Mouse (Mus musculus) cerebellum, adult 9-10 months (tissue): ENCODE data around the gene Trappc3.
A peak's percentile ranks its signal among the peaks of the same experiment; 100 is the strongest.

Experiments used
- DNase-seq: peaks from one replicate; pipeline ENCODE4 v3.0.0; 2022

Gene Trappc3

GRCm38 (mm10) chr4:126278961-126279360 lies 16.8 kb downstream of the Trappc3 start:
- no peak for DNase-seq

DNA sequence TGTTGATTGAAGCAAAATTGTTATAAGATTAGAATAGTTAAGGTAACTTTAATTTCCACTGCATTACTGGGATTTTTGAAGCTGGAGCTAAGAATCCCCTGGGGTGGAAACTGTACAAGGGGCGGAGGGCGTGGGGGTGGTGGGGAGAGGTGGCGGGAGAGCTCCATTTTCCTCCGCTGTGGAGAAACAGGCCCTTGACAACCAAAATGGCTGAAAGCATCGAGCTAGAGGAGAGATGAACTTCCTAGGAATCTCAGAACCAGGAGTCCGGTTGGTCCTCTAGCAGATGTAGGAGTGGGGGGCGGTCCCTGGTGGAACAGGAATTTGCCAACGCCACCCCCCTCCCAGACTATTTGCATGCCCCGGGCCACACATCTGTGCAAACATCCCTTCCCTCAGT lies 19.6 kb downstream of the Trappc3 start:
- DNase-seq, result no peak

DNA sequence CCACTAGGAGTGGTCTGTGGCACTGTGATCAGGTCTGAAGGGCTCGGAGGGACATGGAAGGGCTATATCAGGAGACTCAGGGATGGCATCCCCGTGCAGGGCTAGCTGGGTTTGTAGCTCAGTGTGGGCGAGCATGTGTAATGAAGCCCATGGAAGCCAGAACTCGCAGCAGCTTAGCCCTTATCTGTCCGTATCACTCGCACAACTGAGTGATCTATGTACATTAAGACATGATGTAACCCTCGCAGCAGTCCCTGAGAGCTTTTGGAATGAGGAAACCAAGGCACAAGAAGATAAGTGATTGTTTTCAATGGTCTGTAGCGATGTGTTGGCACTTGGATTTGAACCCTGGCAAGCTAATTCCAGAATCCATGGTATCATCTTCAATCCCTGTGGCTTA lies 21.5 kb downstream of the Trappc3 start:
- no peak for DNase-seq

GRCm38 (mm10) chr4:126286492-126286891 lies 24.4 kb downstream of the Trappc3 start, which contains the start of gene Col8a2:
TSS of gene Col8a2 (plus strand) at chr4:126286793.
- DNase-seq, result no peak

GRCm38 (mm10) chr4:126287302-126287995 lies 25.3 kb downstream of the Trappc3 start:
- DNase-seq, result no peak

DNA sequence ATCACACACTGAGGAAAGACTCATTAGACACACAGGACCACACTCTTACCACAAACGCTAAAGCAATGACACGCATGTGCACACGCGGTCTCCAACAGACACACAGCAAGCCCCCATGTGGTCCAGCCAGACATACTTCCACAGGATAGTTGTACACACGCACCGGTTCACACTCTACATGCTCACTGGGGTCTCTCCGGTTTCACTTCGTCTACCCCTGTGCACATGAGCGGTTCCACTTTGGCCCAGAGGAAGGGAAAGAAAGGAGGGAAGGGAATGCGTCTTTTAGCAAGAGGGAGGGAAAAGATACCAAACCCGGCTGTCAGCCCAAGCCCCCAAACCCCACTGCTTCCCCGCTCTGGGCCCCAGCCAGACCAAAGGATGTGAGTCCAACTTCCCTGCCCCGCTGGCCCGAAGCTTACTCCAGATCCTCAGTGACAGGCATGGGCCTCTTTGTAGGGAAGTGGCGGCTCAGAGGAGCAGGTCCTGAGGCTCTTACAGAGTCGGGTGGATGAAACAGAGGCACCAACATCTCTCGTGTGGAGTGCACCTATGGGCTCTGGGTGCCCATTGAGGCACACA lies 26.1 kb downstream of the Trappc3 start:
- DNase-seq, result no peak

DNA sequence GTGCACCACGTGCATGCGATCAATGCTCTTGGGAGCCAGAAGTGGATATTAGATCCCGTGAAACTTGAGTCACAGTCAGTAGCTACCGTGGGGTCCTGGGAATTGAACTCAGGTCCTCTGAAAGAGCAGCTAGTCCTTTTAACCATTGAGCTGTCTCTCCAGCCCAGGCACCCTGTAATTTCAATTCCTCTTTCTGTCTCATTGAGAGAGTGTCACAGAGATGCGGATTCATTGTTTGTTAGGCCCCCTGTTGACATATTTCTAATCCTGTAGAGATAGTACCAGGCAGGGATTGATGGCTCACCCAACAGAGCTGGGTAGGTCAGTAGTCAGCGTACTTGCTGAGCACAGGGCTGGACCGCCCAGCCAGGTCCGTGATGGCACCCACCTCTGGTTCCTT lies 28.2 kb downstream of the Trappc3 start:
- no peak for DNase-seq

- DNase-seq, result no peak
These were observed 29.1 kb downstream of the Trappc3 start for GRCm38 (mm10) chr4:126291196-126291595.

- DNase-seq, result no peak
These were observed 33.0 kb downstream of the Trappc3 start for GRCm38 (mm10) chr4:126295152-126295551.

- no peak for DNase-seq
These were observed 33.8 kb downstream of the Trappc3 start for GRCm38 (mm10) chr4:126295937-126296336.

DNA sequence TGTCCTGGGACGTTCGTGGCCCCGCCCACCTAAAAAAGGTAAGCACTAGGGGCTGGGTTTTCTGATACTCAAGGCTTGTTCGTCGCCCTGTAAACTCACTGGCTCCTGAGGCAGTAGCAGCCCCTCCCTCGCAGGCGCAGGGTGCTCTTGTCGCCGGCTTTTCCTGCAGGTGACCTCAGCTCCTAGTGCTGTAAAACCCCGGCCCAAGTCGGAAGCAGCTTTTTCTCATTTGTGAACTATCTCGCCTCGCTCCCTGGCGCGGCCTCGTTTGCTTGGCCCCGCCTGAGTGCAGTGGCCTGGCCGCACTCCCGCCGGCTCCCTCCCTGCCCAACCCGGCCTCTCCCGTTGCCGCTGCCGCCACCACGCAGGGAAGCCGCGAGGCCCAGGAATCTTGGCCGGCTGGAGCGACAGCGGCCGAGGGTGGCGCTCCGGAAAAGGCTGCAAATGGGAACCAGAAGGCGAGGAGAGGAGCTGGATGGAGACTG lies 34.5 kb downstream of the Trappc3 start:
- DNase-seq, result peak; percentile 64

GRCm38 (mm10) chr4:126300916-126301583 lies 38.9 kb downstream of the Trappc3 start:
- peak; percentile 27 for DNase-seq

- peak; percentile 61 for DNase-seq
These were observed 39.6 kb downstream of the Trappc3 start for GRCm38 (mm10) chr4:126301584-126302309.

DNA sequence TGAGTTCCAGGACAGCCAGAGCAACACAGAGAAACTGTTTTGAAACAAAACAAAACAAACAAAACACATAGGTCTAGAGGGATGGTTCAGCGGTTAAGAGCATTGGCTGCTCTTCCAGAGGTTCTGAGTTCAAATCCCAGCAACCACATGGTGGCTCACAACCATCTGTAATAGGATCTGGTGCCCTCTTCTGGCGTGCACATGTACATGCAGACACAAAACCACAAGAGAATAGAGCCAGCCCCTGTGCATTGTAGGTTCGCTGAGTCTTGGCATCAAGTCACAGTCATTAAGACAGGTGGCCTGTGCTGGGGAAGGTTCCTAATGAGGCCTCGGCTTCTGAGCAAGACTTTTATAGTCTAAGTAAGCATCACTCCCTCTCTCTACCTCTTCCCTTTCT lies 41.8 kb downstream of the Trappc3 start:
- DNase-seq, result no peak

DNA sequence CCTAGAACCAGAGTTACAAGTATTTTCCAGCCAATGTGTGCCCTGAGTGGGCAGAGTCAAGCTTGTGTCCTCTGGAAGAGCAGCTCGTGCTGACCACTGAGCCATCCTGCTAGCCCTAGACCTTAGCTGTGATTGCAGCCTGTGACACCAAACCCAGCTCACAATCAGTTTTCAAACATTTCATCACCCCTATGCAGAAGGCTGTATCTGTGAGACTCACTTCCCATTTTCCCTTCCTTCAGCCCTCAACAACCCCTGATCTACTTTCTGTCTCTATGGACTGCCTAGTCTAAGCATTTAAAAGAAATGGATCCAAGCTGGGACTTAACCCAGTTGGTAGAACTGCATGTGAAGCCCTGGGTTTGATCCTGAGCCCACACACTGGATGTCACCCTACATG lies 43.3 kb downstream of the Trappc3 start:
- DNase-seq, result no peak

DNA sequence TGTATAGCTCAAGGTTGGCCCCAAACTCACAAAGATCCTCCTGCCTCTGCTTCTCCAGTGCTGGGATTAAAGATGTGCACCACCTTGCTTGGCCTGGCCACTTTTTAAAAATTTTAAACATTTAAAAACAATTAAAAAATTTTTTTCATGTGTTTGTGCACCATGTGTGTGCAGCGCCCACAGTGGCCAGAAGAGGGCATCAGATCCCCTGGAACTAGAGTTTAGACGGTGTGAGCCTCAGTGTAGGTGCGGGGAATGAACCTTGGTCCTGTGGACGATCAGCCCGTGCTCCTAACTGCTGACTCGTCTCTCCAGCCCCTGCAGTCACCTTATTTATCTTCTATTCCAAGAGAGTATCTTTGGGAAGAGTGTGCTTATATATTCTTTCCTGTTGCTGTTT lies 43.9 kb downstream of the Trappc3 start:
- DNase-seq, result no peak

DNA sequence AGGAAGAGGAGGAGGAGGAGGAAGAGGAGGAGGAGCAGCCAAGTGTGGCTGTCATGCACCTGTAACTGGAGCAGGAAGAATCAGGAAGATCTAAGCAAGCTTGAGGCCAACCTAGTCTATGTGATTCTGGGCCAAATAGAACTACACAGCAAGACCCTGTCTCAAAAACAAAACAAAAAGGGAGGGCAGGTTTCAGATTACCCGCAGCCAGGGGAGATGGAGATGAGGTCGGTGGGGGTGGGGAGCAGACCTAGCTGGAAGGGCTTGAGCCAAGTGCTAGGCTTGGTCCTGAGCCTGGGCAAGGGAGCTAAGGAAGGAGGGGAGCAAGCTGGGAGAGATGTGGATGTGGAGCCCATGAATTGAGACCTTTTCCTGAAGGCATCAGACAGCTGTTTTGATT lies 44.7 kb downstream of the Trappc3 start:
- DNase-seq, result no peak

DNA sequence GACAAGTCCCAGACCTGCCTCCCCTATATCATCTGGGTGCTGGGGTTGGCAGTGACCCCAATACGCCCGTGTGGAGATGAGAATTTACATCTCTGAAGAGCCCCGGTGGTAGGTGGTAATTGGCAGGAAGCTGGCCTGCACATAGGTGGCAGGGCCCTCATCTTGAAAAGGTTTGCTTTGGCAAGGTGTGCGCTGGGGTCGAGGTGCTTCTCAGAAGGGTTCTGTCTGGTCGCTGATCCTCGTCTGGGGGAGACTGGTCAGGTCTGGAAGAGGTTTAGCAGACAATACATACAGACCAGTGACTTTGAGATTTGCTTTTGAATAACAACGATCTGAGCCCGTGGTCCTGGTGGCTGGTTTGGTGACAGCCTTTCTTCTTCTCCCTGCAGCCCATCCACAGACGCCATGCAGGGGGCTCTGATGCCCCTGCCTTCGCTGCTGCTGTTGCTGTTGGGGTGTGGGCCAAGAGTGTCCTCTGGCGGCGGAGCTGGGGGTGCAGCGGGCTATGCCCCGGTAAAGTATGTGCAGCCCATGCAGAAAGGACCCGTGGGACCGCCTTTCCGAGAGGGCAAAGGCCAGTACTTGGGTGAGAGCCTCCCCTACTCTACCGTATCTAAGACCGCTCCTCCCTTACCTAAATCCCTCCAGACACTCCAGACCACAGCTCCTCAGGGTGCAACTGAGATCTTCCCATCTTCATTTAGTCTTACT lies 47.2 kb downstream of the Trappc3 start:
- DNase-seq, result peak; percentile 34

- peak; percentile 97 for DNase-seq
These were observed 47.8 kb downstream of the Trappc3 start for GRCm38 (mm10) chr4:126309922-126310309.

GRCm38 (mm10) chr4:126310344-126310743 lies 48.2 kb downstream of the Trappc3 start:
- DNase-seq, result peak; percentile 36

DNA sequence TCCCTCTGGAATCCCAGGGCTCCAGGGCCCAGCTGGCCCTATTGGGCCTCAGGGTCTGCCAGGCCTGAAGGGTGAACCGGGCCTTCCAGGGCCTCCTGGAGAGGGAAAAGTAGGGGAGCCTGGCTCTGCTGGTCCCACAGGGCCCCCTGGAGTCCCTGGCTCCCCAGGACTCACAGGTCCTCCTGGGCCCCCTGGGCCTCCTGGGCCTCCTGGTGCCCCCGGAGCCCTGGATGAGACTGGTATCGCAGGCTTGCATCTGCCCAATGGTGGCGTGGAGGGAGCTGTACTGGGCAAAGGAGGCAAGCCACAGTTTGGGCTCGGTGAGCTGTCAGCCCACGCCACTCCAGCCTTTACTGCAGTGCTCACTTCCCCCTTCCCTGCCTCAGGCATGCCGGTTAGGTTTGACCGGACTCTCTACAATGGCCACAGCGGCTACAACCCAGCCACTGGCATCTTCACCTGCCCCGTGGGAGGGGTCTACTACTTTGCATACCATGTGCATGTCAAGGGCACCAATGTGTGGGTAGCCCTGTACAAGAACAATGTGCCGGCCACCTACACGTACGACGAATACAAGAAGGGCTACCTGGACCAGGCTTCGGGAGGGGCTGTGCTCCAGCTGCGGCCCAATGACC lies 49.6 kb downstream of the Trappc3 start:
- DNase-seq, result peak; percentile 39

GRCm38 (mm10) chr4:126313202-126313601 lies 51.1 kb downstream of the Trappc3 start:
- no peak for DNase-seq
